Comparison of ENCODE assay signal across 19 mouse cellular contexts in the genomic region with DNA sequence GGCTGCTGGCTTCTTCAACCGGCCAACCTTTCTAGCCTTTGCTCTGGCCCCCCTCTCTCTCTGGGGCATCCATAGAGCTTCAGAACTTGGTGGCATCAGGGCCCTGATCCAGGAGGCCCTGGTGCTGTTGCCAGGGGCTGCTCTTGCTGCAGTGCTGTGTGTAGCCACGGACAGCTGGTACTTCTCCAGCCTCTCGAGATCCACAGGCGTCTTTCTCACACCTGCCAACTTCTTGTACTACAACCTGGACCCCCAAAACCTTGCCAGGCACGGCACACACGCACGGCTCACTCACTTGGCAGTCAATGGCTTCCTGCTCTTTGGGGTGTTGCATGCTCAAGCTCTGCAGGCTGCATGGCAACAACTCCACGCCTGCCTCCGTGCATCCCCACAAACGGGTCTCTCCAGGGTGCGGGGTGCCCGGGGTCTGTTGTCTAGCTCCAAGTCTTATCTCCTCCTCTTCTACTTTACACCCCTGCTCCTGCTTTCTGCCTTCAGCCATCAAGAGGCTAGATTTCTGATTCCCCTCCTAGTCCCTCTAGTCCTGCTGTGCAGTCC. TPM values are rescaled to one million over a fixed set of nuclear protein-coding genes. Genes with fewer than 3 reads are reported as not detected.
A peak's percentile ranks its signal among the peaks of the same experiment; 100 is the strongest.
DNase-seq lines count a peak whose midpoint lies in the region; ATAC-seq and TF ChIP-seq lines count a peak whose summit lies in the region.
"Had no signal": no experiment of that assay in that cellular context is flagged by ENCODE, and none has a peak within 500 bp of the region (broad histone marks: within the 10 kb centered on the region; RNA-seq: fewer than 3 reads in every experiment).

No protein-coding gene starts in this region.

- peak; percentile 55 for DNase-seq in cerebellum, adult 11-12 months
- no peak for DNase-seq in cerebellum, adult 8-10 months
- DNase-seq in embryonic facial prominence, embryonic 10.5 days (ENCODE audit: low spot score) = no peak
- DNase-seq in layer of hippocampus, adult 9-11 months = peak; percentile 30
- no peak for DNase-seq in layer of hippocampus, postnatal 36 days
- no peak for DNase-seq in kidney, postnatal 25 days

- H3K9ac ChIP-seq in embryonic facial prominence, embryonic 13.5 days = 0 out of 2 replicates have a peak overlapping the region, but pooled peaks have one; percentile 11
- H3K9ac ChIP-seq: embryonic facial prominence, embryonic 15.5 days; forebrain, embryonic 12.5 days; hindbrain, embryonic 14.5 days; liver, embryonic 14.5 days; stomach, embryonic 15.5 days had no signal

- TF ChIP-seq CTCF in E14TG2a.4 (conservative IDR thresholded peaks at IDR 0.05; ENCODE audit: low read length) = no peak

- WGBS in embryonic facial prominence, embryonic 13.5 days = 89% methylated on average over 12 of the region's 12 CpGs
- 92% methylated on average over 12 of the region's 12 CpGs for WGBS in embryonic facial prominence, embryonic 10.5 days

- H3K4me2 ChIP-seq in embryonic facial prominence, embryonic 13.5 days = no peak overlapping the region
- H3K4me2 ChIP-seq: embryonic facial prominence, embryonic 15.5 days; forebrain, embryonic 12.5 days; hindbrain, embryonic 14.5 days; stomach, embryonic 15.5 days had no signal

- H3K9me3 ChIP-seq in embryonic facial prominence, embryonic 13.5 days = no peaks in the 10 kb centered on the region
- H3K9me3 ChIP-seq in embryonic facial prominence, embryonic 10.5 days = no peaks in the 10 kb centered on the region
- no peaks in the 10 kb centered on the region for H3K9me3 ChIP-seq in E14TG2a.4 (ENCODE audit: low read length)
- H3K9me3 ChIP-seq: embryonic facial prominence, embryonic 15.5 days; forebrain, embryonic 12.5 days; heart, embryonic 10.5 days; stomach, embryonic 15.5 days had no signal

- H3K36me3 ChIP-seq in embryonic facial prominence, embryonic 13.5 days = peaks cover 14% of the 10 kb centered on the region; the same call in 1 of the 2 replicates
- H3K36me3 ChIP-seq in embryonic facial prominence, embryonic 10.5 days (replicated peaks) = peaks cover 21% of the 10 kb centered on the region
- H3K36me3 ChIP-seq in E14TG2a.4 (ENCODE audit: insufficient read depth, low read length) = peaks cover 27% of the 10 kb centered on the region
- H3K36me3 ChIP-seq: embryonic facial prominence, embryonic 15.5 days; stomach, embryonic 15.5 days had no signal

- H3K27ac ChIP-seq in embryonic facial prominence, embryonic 13.5 days = no peak overlapping the region
- no peak overlapping the region for H3K27ac ChIP-seq in embryonic facial prominence, embryonic 10.5 days (replicated peaks)
- H3K27ac ChIP-seq: embryonic facial prominence, embryonic 15.5 days; forebrain, embryonic 12.5 days; heart, embryonic 10.5 days; hindbrain, embryonic 14.5 days; liver, embryonic 14.5 days; stomach, embryonic 15.5 days had no signal

- H3K27me3 ChIP-seq in embryonic facial prominence, embryonic 13.5 days = no peaks in the 10 kb centered on the region
- H3K27me3 ChIP-seq in embryonic facial prominence, embryonic 10.5 days (replicated peaks; ENCODE audit: low read depth, poor library complexity, severe bottlenecking) = no peaks in the 10 kb centered on the region
- H3K27me3 ChIP-seq in E14TG2a.4 (ENCODE audit: insufficient read depth, low read length) = no peaks in the 10 kb centered on the region
- H3K27me3 ChIP-seq: CH12.LX; embryonic facial prominence, embryonic 15.5 days; forebrain, embryonic 12.5 days; Patski; stomach, embryonic 15.5 days had no signal

- ATAC-seq in embryonic facial prominence, embryonic 13.5 days (ENCODE audit: insufficient number of reproducible peaks, insufficient read depth, low FRiP score, low TSS enrichment, low read depth) = no peak
- ATAC-seq: midbrain, embryonic 16.5 days; Patski had no signal

- no peak overlapping the region for H3K4me3 ChIP-seq in embryonic facial prominence, embryonic 13.5 days
- no peak overlapping the region for H3K4me3 ChIP-seq in embryonic facial prominence, embryonic 10.5 days
- H3K4me3 ChIP-seq in E14TG2a.4 (replicated peaks; ENCODE audit: low read length) = peak overlapping the region; percentile 72
- H3K4me3 ChIP-seq: embryonic facial prominence, embryonic 15.5 days; forebrain, embryonic 12.5 days; heart, embryonic 10.5 days; stomach, embryonic 15.5 days had no signal

- H3K4me1 ChIP-seq in embryonic facial prominence, embryonic 13.5 days = peaks cover 31% of the 10 kb centered on the region
- H3K4me1 ChIP-seq in embryonic facial prominence, embryonic 10.5 days = peaks cover 38% of the 10 kb centered on the region
- H3K4me1 ChIP-seq in E14TG2a.4 (replicated peaks; ENCODE audit: low read depth, low read length) = peaks cover 67% of the 10 kb centered on the region

RNA-seq across cellular contexts. Expression of a gene that starts 3.5 kb away (rescaled TPM):
- polyA plus RNA-seq in embryonic facial prominence, embryonic 13.5 days (2015; fragmentation: Nextera tagmentation; extraction: Ambion mirVana) = 89.1 and 94.0 TPM in 2 replicates
- polyA plus RNA-seq in embryonic facial prominence, embryonic 10.5 days (2016; fragmentation: Nextera tagmentation; extraction: Ambion mirVana) = 86.7 and 87.7 TPM in 2 replicates
- total RNA-seq in layer of hippocampus, postnatal 36 days (2021) = 10 to 100 TPM; 42.3 to 46.3 TPM

RNA-seq across cellular contexts. Expression of a gene that starts 3.5 kb away (rescaled TPM):
- 143 and 144 TPM in 2 replicates for polyA plus RNA-seq in embryonic facial prominence, embryonic 13.5 days (2015; fragmentation: Nextera tagmentation; extraction: Ambion mirVana)
- 139 and 145 TPM in 2 replicates for polyA plus RNA-seq in embryonic facial prominence, embryonic 10.5 days (2016; fragmentation: Nextera tagmentation; extraction: Ambion mirVana)
- total RNA-seq in layer of hippocampus, postnatal 36 days (2021) = 10 to 100 TPM; 51.5 to 53.2 TPM

RNA-seq across cellular contexts. Expression of a gene that starts 11.1 kb away (rescaled TPM):
- 0.39 and 0.96 TPM in 2 replicates for polyA plus RNA-seq in embryonic facial prominence, embryonic 13.5 days (2015; fragmentation: Nextera tagmentation; extraction: Ambion mirVana)
- polyA plus RNA-seq in embryonic facial prominence, embryonic 10.5 days (2016; fragmentation: Nextera tagmentation; extraction: Ambion mirVana) = 1.3 and 1.8 TPM in 2 replicates
- 10 to 100 TPM; 15.5 to 19.6 TPM for total RNA-seq in layer of hippocampus, postnatal 36 days (2021)
- total RNA-seq: common myeloid progenitor, adult 5-6 weeks; granulocyte monocyte progenitor cell, adult 5-6 weeks had no signal

RNA-seq across cellular contexts. Expression of a gene that starts 58.3 kb away (rescaled TPM):
- polyA plus RNA-seq in embryonic facial prominence, embryonic 13.5 days (2015; fragmentation: Nextera tagmentation; extraction: Ambion mirVana) = 16.4 and 17.1 TPM in 2 replicates
- 21.5 and 21.8 TPM in 2 replicates for polyA plus RNA-seq in embryonic facial prominence, embryonic 10.5 days (2016; fragmentation: Nextera tagmentation; extraction: Ambion mirVana)
- total RNA-seq in layer of hippocampus, postnatal 36 days (2021) = 10 to 100 TPM; 37.2 to 38.6 TPM

Comparison
In these comparisons a context has a peak if more than half of its experiments do, and no peak if none do; other contexts are left out.
1. DNase-seq: peak in cerebellum, adult 11-12 months (single experiment) and layer of hippocampus, adult 9-11 months (single experiment); none in cerebellum, adult 8-10 months (single experiment), embryonic facial prominence, embryonic 10.5 days (single experiment), layer of hippocampus, postnatal 36 days (0 of 2) and kidney, postnatal 25 days (0 of 2).